Mouse (Mus musculus) embryonic facial prominence, embryonic 10.5 days (tissue): ENCODE measurements around the gene Slc25a31. TPM values are rescaled to one million over a fixed set of nuclear protein-coding genes. Genes with fewer than 3 reads are reported as not detected.
A peak's percentile ranks its signal among the peaks of the same experiment; 100 is the strongest.

Source experiments
- DNase-seq: peaks from one replicate; pipeline ENCODE4 v3.0.0-alpha.2; 2017; ENCODE audit warnings: low spot score
- H3K27ac ChIP-seq: fragments of 300-500 bp; sonication (generic); replicated peaks from 2 replicates; pipeline ENCODE4 v1.5.1; 2016; ENCODE audit warnings: mild to moderate bottlenecking
- H3K27me3 ChIP-seq: fragments of 300-500 bp; sonication (generic); replicated peaks from 2 replicates; pipeline ENCODE4 v1.6.1; 2016; ENCODE audit warnings: low read depth, mild to moderate bottlenecking; ENCODE audit not compliant: poor library complexity, severe bottlenecking
- H3K36me3 ChIP-seq: fragments of 300-500 bp; sonication (generic); replicated peaks from 2 replicates; pipeline ENCODE4 v1.6.1; 2016; ENCODE audit warnings: mild to moderate bottlenecking, moderate library complexity
- H3K4me1 ChIP-seq: fragments of 300-500 bp; sonication (generic); 2 replicates; pipeline ENCODE4 v1.6.1; 2016
- H3K4me3 ChIP-seq: fragments of 300-500 bp; sonication (generic); 2 replicates; pipeline ENCODE4 v1.5.1; 2016; ENCODE audit warnings: mild to moderate bottlenecking, moderate library complexity
- H3K9me3 ChIP-seq: fragments of 300-500 bp; sonication (generic); 2 replicates; pipeline ENCODE4 v1.6.1; 2016; ENCODE audit warnings: mild to moderate bottlenecking
- WGBS: fragments of 180-500 bp; shearing (Covaris S2); methylation state at CpG from one replicate; pipeline ENCODE4 v1.1.7; 2016; 5-methylcytosine and 5-hydroxymethylcytosine counted together
- polyA plus RNA-seq: library from polyadenylated mRNA; unstranded; fragments of >200 nt; fragmentation: Nextera tagmentation; extraction: Ambion mirVana; gene quantifications from 2 replicates; pipeline ENCODE4 v1.2.1, GENCODE M21; 2016

Gene Slc25a31
- polyA plus RNA-seq, 1 experiment from 2014 or later = not detected

- no peaks in the 10 kb centered on the region for H3K9me3 ChIP-seq
- H3K4me3 ChIP-seq = no peak overlapping the region
- H3K36me3 ChIP-seq = peaks cover 24% of the 10 kb centered on the region
- WGBS = 18% methylated on average over 9 of the region's 9 CpGs
- no peak for DNase-seq
- no peaks in the 10 kb centered on the region for H3K27me3 ChIP-seq
- peak overlapping the region; percentile 62 for H3K27ac ChIP-seq
- peaks cover 38% of the 10 kb centered on the region for H3K4me1 ChIP-seq
Observed at GRCm38 (mm10) chr3:40686836-40687235, 21.8 kb upstream of the Slc25a31 start.

- peaks cover 34% of the 10 kb centered on the region for H3K4me1 ChIP-seq
- 50% methylated on average over 3 of the region's 3 CpGs for WGBS
- DNase-seq = peak; percentile 18
- H3K27ac ChIP-seq = no peak overlapping the region
- H3K36me3 ChIP-seq = peaks cover 27% of the 10 kb centered on the region
- H3K27me3 ChIP-seq = no peaks in the 10 kb centered on the region
- no peak overlapping the region for H3K4me3 ChIP-seq
- H3K9me3 ChIP-seq = no peaks in the 10 kb centered on the region
Observed at GRCm38 (mm10) chr3:40687588-40687987, 21.1 kb upstream of the Slc25a31 start.

- Histone ChIP-seq H3K27me3 (no peaks in the 10 kb centered on the region), H3K9me3 (no peaks in the 10 kb centered on the region), H3K4me3 (no peak overlapping the region), H3K36me3 (peaks cover 18% of the 10 kb centered on the region), H3K27ac (no peak overlapping the region), H3K4me1 (peaks cover 16% of the 10 kb centered on the region)
- 89% methylated on average over 6 of the region's 6 CpGs for WGBS
- no peak for DNase-seq
Observed at GRCm38 (mm10) chr3:40691566-40691965, 17.1 kb upstream of the Slc25a31 start.

- H3K9me3 ChIP-seq = no peaks in the 10 kb centered on the region
- no peaks in the 10 kb centered on the region for H3K4me1 ChIP-seq
- H3K27ac ChIP-seq = no peak overlapping the region
- no peaks in the 10 kb centered on the region for H3K27me3 ChIP-seq
- no peak for DNase-seq
- no peak overlapping the region for H3K4me3 ChIP-seq
- peaks cover 18% of the 10 kb centered on the region for H3K36me3 ChIP-seq
- 91% methylated on average over 10 of the region's 10 CpGs for WGBS
Observed at GRCm38 (mm10) chr3:40693435-40693834, 15.2 kb upstream of the Slc25a31 start.

GRCm38 (mm10) chr3:40693960-40694359 lies 14.7 kb upstream of the Slc25a31 start:
- no peaks in the 10 kb centered on the region for H3K9me3 ChIP-seq
- H3K27me3 ChIP-seq = no peaks in the 10 kb centered on the region
- no peak overlapping the region for H3K27ac ChIP-seq
- peaks cover 20% of the 10 kb centered on the region for H3K36me3 ChIP-seq
- WGBS = 92% methylated on average over 7 of the region's 7 CpGs
- no peak for DNase-seq
- no peak overlapping the region for H3K4me3 ChIP-seq
- H3K4me1 ChIP-seq = no peaks in the 10 kb centered on the region

GRCm38 (mm10) chr3:40694438-40694837 lies 14.2 kb upstream of the Slc25a31 start:
- H3K4me3 ChIP-seq = no peak overlapping the region
- WGBS = 73% methylated on average over 2 of the region's 2 CpGs

DNA sequence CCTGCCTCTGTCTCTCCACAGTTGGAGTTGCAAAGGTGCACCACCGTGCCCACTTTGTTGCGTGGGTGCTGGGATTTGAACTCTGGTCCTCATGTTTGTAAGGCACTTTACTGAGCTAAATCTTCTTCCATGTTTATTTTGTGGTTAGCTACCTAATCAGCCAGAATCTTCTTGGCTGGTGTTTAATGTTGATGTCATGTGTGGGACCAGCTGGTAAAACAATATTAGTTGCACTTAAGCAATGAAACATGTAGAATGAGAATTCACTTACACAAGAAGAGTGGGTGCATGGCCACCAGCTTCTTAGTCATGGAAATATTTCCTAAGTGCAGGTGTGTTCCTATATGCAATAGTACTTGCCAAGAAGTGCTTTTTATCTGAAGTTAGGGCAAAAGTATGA lies 13.5 kb upstream of the Slc25a31 start:
- Histone ChIP-seq H3K27me3 (no peaks in the 10 kb centered on the region), H3K4me1 (no peaks in the 10 kb centered on the region), H3K27ac (no peak overlapping the region), H3K36me3 (peaks cover 22% of the 10 kb centered on the region), H3K4me3 (no peak overlapping the region), H3K9me3 (no peaks in the 10 kb centered on the region)
- WGBS = 95% methylated on average over 2 of the region's 2 CpGs
- DNase-seq = no peak

More at GRCm38 (mm10) chr3:40694438-40694837, 14.2 kb upstream of the Slc25a31 start:
- H3K27me3 ChIP-seq = no peaks in the 10 kb centered on the region
- H3K36me3 ChIP-seq = peaks cover 24% of the 10 kb centered on the region
- H3K27ac ChIP-seq = no peak overlapping the region
- no peaks in the 10 kb centered on the region for H3K4me1 ChIP-seq
- H3K9me3 ChIP-seq = no peaks in the 10 kb centered on the region
- no peak for DNase-seq

DNA sequence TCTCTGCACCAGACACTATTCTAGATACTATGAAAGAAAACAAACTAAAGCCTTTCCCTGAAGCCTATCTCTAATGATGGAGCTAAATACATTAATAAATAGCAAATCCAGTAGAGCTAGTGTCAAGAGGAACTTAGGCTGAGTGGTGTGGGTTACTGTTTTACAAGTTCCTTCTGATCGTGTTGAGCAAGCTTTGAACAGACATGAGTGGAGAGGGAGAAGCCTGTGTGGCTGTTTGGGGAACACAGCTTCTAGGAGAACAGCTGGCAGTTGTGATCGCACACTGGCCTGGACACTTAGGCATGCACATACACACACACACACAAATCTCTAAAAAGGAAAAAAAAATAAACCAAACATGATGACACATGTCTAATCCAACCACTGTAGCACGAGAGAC lies 9.8 kb upstream of the Slc25a31 start:
- no peaks in the 10 kb centered on the region for H3K4me1 ChIP-seq
- no peaks in the 10 kb centered on the region for H3K9me3 ChIP-seq
- peaks cover 18% of the 10 kb centered on the region; the same call in 1 of the 2 replicates for H3K36me3 ChIP-seq
- WGBS = 89% methylated on average over 3 of the region's 3 CpGs
- DNase-seq = no peak
- H3K27ac ChIP-seq = no peak overlapping the region
- H3K27me3 ChIP-seq = no peaks in the 10 kb centered on the region
- no peak overlapping the region for H3K4me3 ChIP-seq

DNA sequence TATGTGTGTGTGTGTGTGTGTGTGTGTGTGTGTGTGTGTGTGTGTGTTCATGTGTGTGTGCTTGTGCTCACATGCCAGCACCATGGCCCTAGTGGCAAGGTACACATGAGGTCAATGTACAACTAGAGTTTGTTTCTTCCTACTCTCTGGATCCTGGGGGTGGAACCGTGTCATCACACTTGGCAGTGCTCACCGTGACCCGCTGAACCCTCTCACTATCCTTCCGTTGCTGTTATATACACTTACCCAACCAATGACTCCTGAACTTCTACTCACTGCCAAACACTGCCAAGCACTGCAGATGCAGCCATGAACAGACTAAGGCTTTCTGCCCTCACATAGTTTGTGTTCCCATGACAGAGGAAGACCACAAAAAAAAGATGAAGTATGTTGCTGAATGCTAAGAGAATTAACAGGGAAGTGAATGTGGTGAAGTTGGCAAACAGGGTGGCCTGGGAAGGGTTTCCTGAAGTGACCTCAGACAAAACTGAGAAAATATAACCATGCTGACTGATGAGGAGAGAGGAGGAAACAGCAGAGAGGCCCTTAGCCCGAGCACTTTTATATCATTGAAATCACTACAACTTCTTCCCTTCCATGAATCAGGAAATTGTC lies 3.7 kb upstream of the Slc25a31 start:
- no peak for DNase-seq
- 89% methylated on average over 5 of the region's 5 CpGs for WGBS
- Histone ChIP-seq H3K27ac (no peak overlapping the region), H3K27me3 (no peaks in the 10 kb centered on the region), H3K9me3 (peaks cover 6% of the 10 kb centered on the region; the same call in 1 of the 2 replicates), H3K4me3 (no peak overlapping the region), H3K36me3 (no peaks in the 10 kb centered on the region; the same call in 1 of the 2 replicates), H3K4me1 (no peaks in the 10 kb centered on the region)

DNA sequence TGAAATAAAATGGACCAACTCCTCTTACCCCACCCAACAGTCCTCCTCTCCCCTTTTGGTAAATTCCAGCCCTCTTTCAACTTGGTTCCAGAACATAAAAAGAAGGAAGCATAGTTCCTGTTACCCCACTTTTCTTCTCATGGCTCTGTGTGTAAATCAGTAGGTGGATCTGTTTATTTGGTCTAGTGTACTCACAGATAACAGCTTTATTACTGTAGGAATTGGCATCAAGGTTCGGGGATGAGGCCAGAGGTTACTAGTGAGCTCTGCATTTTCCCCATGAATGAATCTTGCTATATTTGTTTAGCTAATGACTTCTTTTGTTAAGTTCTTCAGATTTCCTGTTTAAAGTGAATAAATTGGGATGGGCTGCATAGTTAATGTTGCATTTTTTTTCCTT lies 7.4 kb downstream of the Slc25a31 start:
- Histone ChIP-seq H3K36me3 (no peaks in the 10 kb centered on the region), H3K4me3 (no peak overlapping the region), H3K9me3 (no peaks in the 10 kb centered on the region), H3K27ac (no peak overlapping the region), H3K4me1 (no peaks in the 10 kb centered on the region), H3K27me3 (no peaks in the 10 kb centered on the region)
- 59% methylated on average over 1 of the region's 1 CpGs for WGBS
- DNase-seq = no peak

DNA sequence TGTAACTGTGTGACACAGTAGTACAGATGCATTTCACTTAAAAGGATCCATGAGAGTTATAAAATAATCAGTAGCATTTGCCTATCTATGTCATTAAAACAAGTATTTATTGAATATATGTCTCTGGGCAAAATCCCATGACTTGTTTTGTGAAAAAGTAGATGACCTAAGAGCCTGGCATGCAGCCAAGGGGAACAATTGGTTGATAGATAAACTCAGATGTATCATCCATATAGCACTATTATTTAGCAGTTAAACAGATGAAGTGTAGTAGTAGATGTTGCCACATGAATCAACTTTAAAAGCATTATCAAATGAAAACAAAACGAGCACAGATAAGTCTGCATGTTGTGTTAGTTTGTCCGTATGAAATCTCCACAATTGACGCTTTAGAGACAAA lies 10.4 kb downstream of the Slc25a31 start:
- Histone ChIP-seq H3K27me3 (no peaks in the 10 kb centered on the region), H3K4me3 (no peak overlapping the region), H3K27ac (no peak overlapping the region), H3K4me1 (no peaks in the 10 kb centered on the region), H3K36me3 (no peaks in the 10 kb centered on the region), H3K9me3 (no peaks in the 10 kb centered on the region)
- WGBS = 92% methylated on average over 3 of the region's 3 CpGs
- no peak for DNase-seq

GRCm38 (mm10) chr3:40738381-40738912 lies 29.8 kb downstream of the Slc25a31 start:
- H3K4me1 ChIP-seq = no peaks in the 10 kb centered on the region
- H3K27me3 ChIP-seq = 0 out of 2 replicates have a peak, but pooled peaks cover 4% of the 10 kb centered on the region
- no peaks in the 10 kb centered on the region for H3K36me3 ChIP-seq
- H3K9me3 ChIP-seq = no peaks in the 10 kb centered on the region
- DNase-seq = no peak
- no peak overlapping the region for H3K27ac ChIP-seq
- H3K4me3 ChIP-seq = no peak overlapping the region
- 88% methylated on average over 6 of the region's 6 CpGs for WGBS

DNA sequence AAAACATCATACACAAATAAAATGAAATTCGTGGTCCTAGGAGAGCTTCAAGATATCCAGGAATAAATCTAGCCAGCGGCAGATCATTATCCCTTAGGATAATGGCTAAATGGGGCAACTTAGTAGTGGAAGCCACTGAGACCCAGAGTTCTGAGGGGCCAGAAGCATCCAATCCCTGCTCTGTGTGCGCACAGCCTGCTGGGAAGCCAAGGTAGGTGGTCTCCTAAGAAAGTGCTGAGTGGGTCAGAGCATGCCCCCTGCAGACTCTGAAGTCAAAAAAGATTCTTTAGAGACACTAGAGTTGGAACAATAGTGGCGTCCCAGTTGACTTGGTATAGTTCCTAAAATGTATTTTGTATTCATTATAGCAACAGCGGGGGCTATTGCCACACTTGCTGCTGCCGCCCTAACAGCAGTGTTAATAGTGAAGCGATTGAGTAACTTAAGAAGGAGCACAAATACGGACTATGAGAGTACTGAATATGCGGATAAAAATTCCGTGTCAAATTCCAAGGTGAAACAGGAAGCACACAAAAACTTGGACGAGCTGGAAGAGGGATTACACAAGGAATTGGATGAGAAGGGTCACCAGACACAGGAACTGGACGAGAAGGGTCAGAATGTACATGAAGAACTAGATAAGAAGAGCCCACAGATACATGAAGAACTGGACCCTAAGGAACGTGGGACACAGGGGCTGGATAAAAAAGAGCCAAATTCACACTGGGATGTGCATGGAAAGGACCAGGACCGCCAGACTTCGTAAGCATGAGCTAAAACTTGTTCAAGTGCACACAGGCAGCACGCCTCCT lies 35.6 kb downstream of the Slc25a31 start, which contains the start of gene Hspa4l:
Gene Hspa4l, plus strand, starts transcription at position 472 of the 812 bp plus-strand sequence.
- Histone ChIP-seq H3K36me3 (no peaks in the 10 kb centered on the region), H3K9me3 (no peaks in the 10 kb centered on the region), H3K4me1 (peaks cover 22% of the 10 kb centered on the region), H3K27me3 (peaks cover 16% of the 10 kb centered on the region), H3K4me3 (peak within 1 kb of the TSS; percentile 82), H3K27ac (peak within 1 kb of the TSS; percentile 88)
- WGBS = 20% methylated on average over 16 of the region's 16 CpGs
- peak; percentile 17 for DNase-seq
